Mouse (Mus musculus): Measurements from ENCODE around the gene Dthd1. TPM values are rescaled to one million over a fixed set of nuclear protein-coding genes. Genes with fewer than 3 reads are reported as not detected.

Gene Dthd1
- total RNA-seq, 1 experiment from 2014 or later: not detected

GRCm38 (mm10) chr5:62854361-62854844 is 40.8 kb downstream of the Dthd1 start:
- ATAC-seq (ENCODE audit: extremely low read depth, insufficient number of reproducible peaks, low FRiP score, poor library complexity, severe bottlenecking): peak; percentile 25; the same call in 1 of the 2 replicates

- ATAC-seq (ENCODE audit: extremely low read depth, insufficient number of reproducible peaks, low FRiP score, poor library complexity, severe bottlenecking): no peak
Observed at GRCm38 (mm10) chr5:62857502-62857901, 43.9 kb downstream of the Dthd1 start.

GRCm38 (mm10) chr5:62858282-62858681 is 44.7 kb downstream of the Dthd1 start:
- peak; percentile 87 for ATAC-seq (ENCODE audit: extremely low read depth, insufficient number of reproducible peaks, low FRiP score, poor library complexity, severe bottlenecking)

- ATAC-seq (ENCODE audit: extremely low read depth, insufficient number of reproducible peaks, low FRiP score, poor library complexity, severe bottlenecking): no peak
Observed at GRCm38 (mm10) chr5:62864348-62864747, 50.7 kb downstream of the Dthd1 start.

GRCm38 (mm10) chr5:62867003-62867402 is 53.4 kb downstream of the Dthd1 start:
- 0 out of 2 replicates have a peak, but pooled peaks have one; percentile 26 for ATAC-seq (ENCODE audit: extremely low read depth, insufficient number of reproducible peaks, low FRiP score, poor library complexity, severe bottlenecking)

GRCm38 (mm10) chr5:62879530-62879929 is 65.9 kb downstream of the Dthd1 start:
- no peak for ATAC-seq (ENCODE audit: extremely low read depth, insufficient number of reproducible peaks, low FRiP score, poor library complexity, severe bottlenecking)

GRCm38 (mm10) chr5:62895326-62895725 is 81.7 kb downstream of the Dthd1 start:
- peak; percentile 82 for ATAC-seq (ENCODE audit: extremely low read depth, insufficient number of reproducible peaks, low FRiP score, poor library complexity, severe bottlenecking)

GRCm38 (mm10) chr5:62906954-62907353 is 93.3 kb downstream of the Dthd1 start:
- ATAC-seq (ENCODE audit: extremely low read depth, insufficient number of reproducible peaks, low FRiP score, poor library complexity, severe bottlenecking): no peak

- ATAC-seq (ENCODE audit: extremely low read depth, insufficient number of reproducible peaks, low FRiP score, poor library complexity, severe bottlenecking): peak; percentile 92
Observed at GRCm38 (mm10) chr5:62909074-62909473, 95.5 kb downstream of the Dthd1 start.

GRCm38 (mm10) chr5:62924616-62925015 is 111.0 kb downstream of the Dthd1 start:
- no peak for ATAC-seq (ENCODE audit: extremely low read depth, insufficient number of reproducible peaks, low FRiP score, poor library complexity, severe bottlenecking)

Other genes starting within 250 kb of the Dthd1 start
- gene Arap2, start 47.7 kb upstream of the Dthd1 start, total RNA-seq (2017): 59.8 and 69.9 TPM in 2 replicates

Measured in neutrophil, adult 5-6 weeks (primary cell).